Comparison of ENCODE assay signal across 8 mouse cellular contexts in genomic region chr17:30611221-30612074, GRCm38 (mm10). TPM values are rescaled to one million over a fixed set of nuclear protein-coding genes. Genes with fewer than 3 reads are reported as not detected.
DNase-seq lines count a peak whose midpoint lies in the region; ATAC-seq and TF ChIP-seq lines count a peak whose summit lies in the region.

No protein-coding gene starts in this region.

- H3K4me3 ChIP-seq in lung, postnatal 0 days (ENCODE audit: low read depth, low read length): peak overlapping the region; percentile 72
- peak overlapping the region; percentile 72 for H3K4me3 ChIP-seq in embryonic facial prominence, embryonic 13.5 days
- peak overlapping the region; percentile 74 for H3K4me3 ChIP-seq in hindbrain, embryonic 16.5 days (ENCODE audit: low read length)
- H3K4me3 ChIP-seq in midbrain, embryonic 14.5 days (replicated peaks; ENCODE audit: low read depth, low read length): peak overlapping the region; percentile 65

- peak overlapping the region; percentile 63 for H3K4me2 ChIP-seq in lung, postnatal 0 days (replicated peaks; ENCODE audit: low read depth, low read length)
- peak overlapping the region; percentile 61 for H3K4me2 ChIP-seq in embryonic facial prominence, embryonic 13.5 days
- H3K4me2 ChIP-seq in hindbrain, embryonic 16.5 days (ENCODE audit: low read length): peak overlapping the region; percentile 77
- peak overlapping the region; percentile 71 for H3K4me2 ChIP-seq in midbrain, embryonic 14.5 days (ENCODE audit: low read length)

- H3K27me3 ChIP-seq in lung, postnatal 0 days (replicated peaks; ENCODE audit: insufficient read depth, low read length): no peaks in the 10 kb centered on the region
- H3K27me3 ChIP-seq in embryonic facial prominence, embryonic 13.5 days: no peaks in the 10 kb centered on the region
- no peaks in the 10 kb centered on the region for H3K27me3 ChIP-seq in hindbrain, embryonic 16.5 days (replicated peaks; ENCODE audit: control insufficient read depth, insufficient read depth, low read length)
- H3K27me3 ChIP-seq in midbrain, embryonic 14.5 days (ENCODE audit: control insufficient read depth, insufficient read depth, low read length): no peaks in the 10 kb centered on the region

- H3K4me1 ChIP-seq in lung, postnatal 0 days (ENCODE audit: insufficient read depth, low read depth, low read length): no peaks in the 10 kb centered on the region
- H3K4me1 ChIP-seq in embryonic facial prominence, embryonic 13.5 days: peaks cover 34% of the 10 kb centered on the region
- H3K4me1 ChIP-seq in hindbrain, embryonic 16.5 days (ENCODE audit: control insufficient read depth, insufficient read depth, low read depth, low read length): peaks cover 14% of the 10 kb centered on the region
- H3K4me1 ChIP-seq in midbrain, embryonic 14.5 days (ENCODE audit: control insufficient read depth, insufficient read depth, low read length): peaks cover 14% of the 10 kb centered on the region

- TF ChIP-seq CTCF in lung, postnatal 0 days (IDR thresholded peaks at IDR 0.05): no peak

- no peaks in the 10 kb centered on the region for H3K9me3 ChIP-seq in lung, postnatal 0 days (ENCODE audit: low read length)
- no peaks in the 10 kb centered on the region for H3K9me3 ChIP-seq in embryonic facial prominence, embryonic 13.5 days
- no peaks in the 10 kb centered on the region for H3K9me3 ChIP-seq in hindbrain, embryonic 16.5 days (ENCODE audit: control insufficient read depth, low read length)
- no peaks in the 10 kb centered on the region for H3K9me3 ChIP-seq in midbrain, embryonic 14.5 days (ENCODE audit: control insufficient read depth, low read length)

- H3K9ac ChIP-seq in lung, postnatal 0 days (replicated peaks; ENCODE audit: low read depth): peak overlapping the region; percentile 90
- H3K9ac ChIP-seq in embryonic facial prominence, embryonic 13.5 days: peak overlapping the region; percentile 87
- H3K9ac ChIP-seq in hindbrain, embryonic 16.5 days (ENCODE audit: low read depth, low read length): peak overlapping the region; percentile 87
- peak overlapping the region; percentile 71 for H3K9ac ChIP-seq in midbrain, embryonic 14.5 days (replicated peaks; ENCODE audit: low read length)

- peak; percentile 53 for DNase-seq in lung, postnatal 0 days (ENCODE audit: low spot score)
- DNase-seq in lung, adult 18-20 months: no peak
- no peak for DNase-seq in midbrain, embryonic 14.5 days
- no peak for DNase-seq in adrenal gland, postnatal 10 days
- no peak for DNase-seq in layer of hippocampus, adult 9-11 months
- no peak for DNase-seq in ovary, postnatal 10 days (ENCODE audit: low spot score)

- 15% methylated on average over 18 of the region's 18 CpGs for WGBS in lung, postnatal 0 days
- 22% methylated on average over 18 of the region's 18 CpGs for WGBS in embryonic facial prominence, embryonic 13.5 days
- WGBS in hindbrain, embryonic 16.5 days: 28% methylated on average over 18 of the region's 18 CpGs
- WGBS in midbrain, embryonic 14.5 days: 24% methylated on average over 18 of the region's 18 CpGs

- no peaks in the 10 kb centered on the region for H3K36me3 ChIP-seq in lung, postnatal 0 days (ENCODE audit: insufficient read depth, low read length)
- H3K36me3 ChIP-seq in embryonic facial prominence, embryonic 13.5 days: 0 out of 2 replicates have a peak, but pooled peaks cover 5% of the 10 kb centered on the region
- no peaks in the 10 kb centered on the region for H3K36me3 ChIP-seq in hindbrain, embryonic 16.5 days (ENCODE audit: control insufficient read depth, insufficient read depth, low read length)
- H3K36me3 ChIP-seq in midbrain, embryonic 14.5 days (ENCODE audit: control insufficient read depth, insufficient read depth, low read length): no peaks in the 10 kb centered on the region

- peak overlapping the region; percentile 90 for H3K27ac ChIP-seq in lung, postnatal 0 days (ENCODE audit: low read length)
- H3K27ac ChIP-seq in embryonic facial prominence, embryonic 13.5 days: peak overlapping the region; percentile 89
- H3K27ac ChIP-seq in hindbrain, embryonic 16.5 days (ENCODE audit: low read depth, low read length): peak overlapping the region; percentile 87
- no peak overlapping the region for H3K27ac ChIP-seq in midbrain, embryonic 14.5 days (replicated peaks; ENCODE audit: low read depth, low read length)

- ATAC-seq in lung, postnatal 0 days: no peak
- ATAC-seq in embryonic facial prominence, embryonic 13.5 days (ENCODE audit: insufficient number of reproducible peaks, insufficient read depth, low FRiP score, low TSS enrichment, low read depth): no peak
- ATAC-seq in hindbrain, embryonic 16.5 days: no peak
- no peak for ATAC-seq in midbrain, embryonic 14.5 days (ENCODE audit: low FRiP score, low TSS enrichment)

- no peak for TF ChIP-seq EP300 in lung, postnatal 0 days (IDR thresholded peaks at IDR 0.05)

RNA-seq across cellular contexts. Expression of gene Dnah8, which starts 12.7 kb away (rescaled TPM):
- 9.8 and 10.7 TPM in 2 replicates for polyA plus RNA-seq in lung, postnatal 0 days (2015; fragmentation: Nextera tagmentation; extraction: Ambion mirVana)
- polyA plus RNA-seq in embryonic facial prominence, embryonic 13.5 days (2015; fragmentation: Nextera tagmentation; extraction: Ambion mirVana): 2.5 TPM in 2 replicates
- polyA plus RNA-seq in hindbrain, embryonic 16.5 days (2015; fragmentation: Nextera tagmentation; extraction: Ambion mirVana): 1.7 and 2.4 TPM in 2 replicates
- 2.1 and 2.4 TPM in 2 replicates for polyA plus RNA-seq in midbrain, embryonic 14.5 days (2014; fragmentation: Nextera tagmentation; extraction: Ambion mirVana)
- total RNA-seq in adrenal gland, postnatal 10 days (2021): 1 to 10 TPM; 1.4 to 2.4 TPM

RNA-seq across cellular contexts. Expression of gene Glo1, which starts 15.2 kb away (rescaled TPM):
- 159 and 161 TPM in 2 replicates for polyA plus RNA-seq in lung, postnatal 0 days (2015; fragmentation: Nextera tagmentation; extraction: Ambion mirVana)
- 193 and 217 TPM in 2 replicates for polyA plus RNA-seq in embryonic facial prominence, embryonic 13.5 days (2015; fragmentation: Nextera tagmentation; extraction: Ambion mirVana)
- polyA plus RNA-seq in hindbrain, embryonic 16.5 days (2015; fragmentation: Nextera tagmentation; extraction: Ambion mirVana): 170 and 172 TPM in 2 replicates
- polyA plus RNA-seq in midbrain, embryonic 14.5 days (2014; fragmentation: Nextera tagmentation; extraction: Ambion mirVana): 160 and 162 TPM in 2 replicates
- total RNA-seq in adrenal gland, postnatal 10 days (2021): 100 to 1,000 TPM; 123 to 131 TPM

RNA-seq across cellular contexts. Expression of gene Btbd9, which starts 35.2 kb away (rescaled TPM):
- 40.6 and 41.7 TPM in 2 replicates for polyA plus RNA-seq in lung, postnatal 0 days (2015; fragmentation: Nextera tagmentation; extraction: Ambion mirVana)
- 68.9 and 79.2 TPM in 2 replicates for polyA plus RNA-seq in embryonic facial prominence, embryonic 13.5 days (2015; fragmentation: Nextera tagmentation; extraction: Ambion mirVana)
- polyA plus RNA-seq in hindbrain, embryonic 16.5 days (2015; fragmentation: Nextera tagmentation; extraction: Ambion mirVana): 135 TPM in 2 replicates
- 129 and 140 TPM in 2 replicates for polyA plus RNA-seq in midbrain, embryonic 14.5 days (2014; fragmentation: Nextera tagmentation; extraction: Ambion mirVana)
- total RNA-seq in adrenal gland, postnatal 10 days (2021): 10 to 100 TPM; 25.3 to 34.6 TPM
